Mouse (Mus musculus): ENCODE data around the gene Rere. TPM values are rescaled to one million over a fixed set of nuclear protein-coding genes. Genes with fewer than 3 reads are reported as not detected.

Gene Rere
- polyA plus RNA-seq, 1 experiment from 2014 or later: 5.9 TPM

DNA sequence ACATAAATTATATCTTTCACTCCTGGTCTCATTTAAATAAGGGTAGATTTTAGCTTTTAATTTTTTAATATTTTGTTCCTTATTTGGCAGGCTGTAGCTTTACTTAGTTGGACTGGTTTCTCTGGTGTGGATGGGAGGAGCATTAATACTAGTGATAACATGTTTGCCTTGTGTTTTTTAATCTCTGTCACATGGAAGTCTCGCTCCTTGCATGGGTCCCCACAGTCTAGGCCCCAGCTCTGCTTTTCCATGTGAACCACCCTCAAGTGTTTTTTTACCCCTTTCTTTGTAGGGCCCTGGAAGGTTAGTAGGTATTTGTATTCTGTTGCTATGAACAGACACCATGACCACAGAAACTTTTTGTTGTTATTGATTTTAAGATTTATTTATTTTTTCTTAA lies 238.6 kb downstream of the Rere start:
- DNase-seq (no peak), ATAC-seq (ENCODE audit: low read depth) (no peak)
- WGBS (ENCODE audit: insufficient replicate concordance): 28% methylated on average over 1 of the region's 1 CpGs
- H3K27ac ChIP-seq: peak overlapping the region; percentile 97
- H3K9ac ChIP-seq: no peak overlapping the region
- no peaks in the 10 kb centered on the region for H3K27me3 ChIP-seq
- H3K4me2 ChIP-seq: peak overlapping the region; percentile 29; the same call in 1 of the 2 replicates
- H3K4me1 ChIP-seq (replicated peaks): peaks cover 86% of the 10 kb centered on the region
- H3K4me3 ChIP-seq (replicated peaks): no peak overlapping the region
- 0 out of 2 replicates have a peak, but pooled peaks cover 4% of the 10 kb centered on the region for H3K36me3 ChIP-seq
- no peaks in the 10 kb centered on the region for H3K9me3 ChIP-seq (replicated peaks)

DNA sequence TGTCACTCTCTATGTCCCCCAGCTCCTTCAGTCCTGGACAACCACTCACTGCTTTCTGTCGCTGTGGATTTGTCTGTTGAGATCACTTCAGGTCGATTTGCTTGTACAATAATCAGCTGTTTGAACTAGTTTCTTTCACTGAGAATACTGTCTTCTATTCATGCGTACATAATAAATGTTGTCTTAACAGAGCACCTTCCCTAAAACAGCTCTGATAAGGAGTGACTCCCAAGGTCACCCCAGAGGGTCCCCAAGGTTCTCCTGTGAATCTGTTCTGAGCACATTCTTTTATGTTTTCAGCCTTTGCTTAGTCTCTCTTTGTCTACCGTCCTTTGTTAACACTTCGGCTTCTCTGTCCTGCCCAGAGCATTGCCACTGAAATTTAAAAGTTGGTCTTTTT lies 241.0 kb downstream of the Rere start:
- no peak overlapping the region for H3K4me2 ChIP-seq
- no peak for ATAC-seq (ENCODE audit: low read depth)
- peaks cover 66% of the 10 kb centered on the region for H3K4me1 ChIP-seq (replicated peaks)
- no peaks in the 10 kb centered on the region for H3K9me3 ChIP-seq (replicated peaks)
- no peak for DNase-seq
- WGBS (ENCODE audit: insufficient replicate concordance): 75% methylated on average over 5 of the region's 5 CpGs
- H3K9ac ChIP-seq: no peak overlapping the region
- 0 out of 2 replicates have a peak, but pooled peaks cover 4% of the 10 kb centered on the region for H3K36me3 ChIP-seq
- peak overlapping the region; percentile 89 for H3K27ac ChIP-seq
- no peak overlapping the region for H3K4me3 ChIP-seq (replicated peaks)
- no peaks in the 10 kb centered on the region for H3K27me3 ChIP-seq

DNA sequence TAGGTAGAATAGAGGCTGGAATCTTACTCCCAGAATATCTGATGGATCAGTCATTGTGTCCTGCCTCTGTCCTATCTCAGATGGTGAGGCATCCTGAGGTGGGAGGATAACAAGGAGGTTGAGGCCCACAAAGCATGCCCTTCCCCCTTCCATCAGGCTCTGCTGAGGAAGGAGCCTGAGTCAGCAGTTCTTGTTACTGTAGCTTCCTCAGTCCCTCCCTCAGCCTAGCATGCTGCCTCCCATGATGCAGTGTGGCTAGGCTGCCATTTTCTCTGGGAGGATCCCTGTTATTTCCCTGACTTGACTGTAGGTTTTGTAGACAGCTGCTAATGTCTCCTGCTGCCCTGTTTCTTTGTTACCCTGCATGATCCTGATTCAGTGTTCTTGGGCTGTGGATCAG lies 241.9 kb downstream of the Rere start:
- DNase-seq (peak; percentile 68), ATAC-seq (ENCODE audit: low read depth) (peak; percentile 78)
- 0 out of 2 replicates have a peak, but pooled peaks cover 4% of the 10 kb centered on the region for H3K36me3 ChIP-seq
- H3K27ac ChIP-seq: peak overlapping the region; percentile 89
- peaks cover 57% of the 10 kb centered on the region for H3K4me1 ChIP-seq (replicated peaks)
- H3K4me3 ChIP-seq (replicated peaks): no peak overlapping the region
- H3K27me3 ChIP-seq: no peaks in the 10 kb centered on the region
- H3K9ac ChIP-seq: no peak overlapping the region
- no peaks in the 10 kb centered on the region for H3K9me3 ChIP-seq (replicated peaks)
- 0 out of 2 replicates have a peak overlapping the region, but pooled peaks have one; percentile 1 for H3K4me2 ChIP-seq

DNA sequence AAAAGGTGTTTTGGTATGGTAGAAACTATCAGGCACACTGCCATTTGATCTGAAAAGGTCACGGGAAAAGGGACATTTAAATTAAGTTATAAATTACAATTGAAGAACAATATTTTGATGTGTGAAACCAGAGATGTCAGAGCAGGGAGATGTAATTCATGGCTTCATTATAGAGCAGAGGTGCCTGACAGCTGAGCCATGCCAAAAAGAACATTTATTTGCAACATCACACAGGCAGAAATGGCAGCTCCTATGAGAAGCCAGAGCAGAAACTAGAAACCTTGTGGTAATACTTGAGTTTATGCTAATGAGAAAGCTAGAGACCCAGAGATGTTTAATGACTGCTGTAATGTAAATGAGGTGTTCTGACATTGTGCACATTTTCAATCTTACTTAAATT lies 244.8 kb downstream of the Rere start:
- H3K4me3 ChIP-seq (replicated peaks): no peak overlapping the region
- DNase-seq (no peak), ATAC-seq (ENCODE audit: low read depth) (no peak)
- WGBS (ENCODE audit: insufficient replicate concordance): 68% methylated on average over 1 of the region's 1 CpGs
- no peak overlapping the region for H3K27ac ChIP-seq
- H3K36me3 ChIP-seq: peaks cover 9% of the 10 kb centered on the region
- peaks cover 36% of the 10 kb centered on the region for H3K4me1 ChIP-seq (replicated peaks)
- H3K4me2 ChIP-seq: no peak overlapping the region
- H3K27me3 ChIP-seq: no peaks in the 10 kb centered on the region
- no peak overlapping the region for H3K9ac ChIP-seq
- H3K9me3 ChIP-seq (replicated peaks): no peaks in the 10 kb centered on the region

DNA sequence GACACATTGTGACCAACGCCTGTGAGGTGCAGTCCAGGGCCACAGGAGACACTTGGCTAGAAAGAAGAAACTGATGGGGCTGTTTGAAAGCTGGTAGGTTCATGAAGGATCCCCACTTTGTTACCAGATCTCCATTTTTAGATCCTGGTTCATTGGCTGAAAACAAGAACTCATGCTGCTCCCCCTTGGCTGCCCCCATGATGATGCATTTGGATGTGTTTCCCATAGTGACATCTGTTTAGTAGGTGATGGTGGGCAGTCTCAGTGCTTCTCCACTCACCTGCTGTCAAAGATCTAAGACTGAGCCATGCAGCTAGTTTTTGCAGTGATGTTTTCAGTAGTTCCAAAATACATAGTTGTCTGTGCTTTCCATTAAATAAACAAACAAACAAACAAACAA lies 247.0 kb downstream of the Rere start:
- 85% methylated on average over 1 of the region's 1 CpGs for WGBS (ENCODE audit: insufficient replicate concordance)
- H3K36me3 ChIP-seq: peaks cover 9% of the 10 kb centered on the region

GRCm38 (mm10) chr4:150528846-150529245 lies 247.4 kb downstream of the Rere start:
- no peak overlapping the region for H3K4me3 ChIP-seq (replicated peaks)
- ATAC-seq (ENCODE audit: low read depth) (no peak), DNase-seq (no peak)
- no peak overlapping the region for H3K9ac ChIP-seq
- no peaks in the 10 kb centered on the region for H3K9me3 ChIP-seq (replicated peaks)
- H3K4me1 ChIP-seq (replicated peaks): peaks cover 14% of the 10 kb centered on the region
- H3K27me3 ChIP-seq: no peaks in the 10 kb centered on the region
- no peak overlapping the region for H3K27ac ChIP-seq
- no peak overlapping the region for H3K4me2 ChIP-seq
- WGBS (ENCODE audit: insufficient replicate concordance): 85% methylated on average over 5 of the region's 5 CpGs
- peaks cover 6% of the 10 kb centered on the region for H3K36me3 ChIP-seq

More for the DNA sequence above, 247.0 kb downstream of the Rere start:
- Histone ChIP-seq H3K4me2 (no peak overlapping the region), H3K27ac (no peak overlapping the region), H3K4me3 (replicated peaks) (no peak overlapping the region), H3K4me1 (replicated peaks) (peaks cover 18% of the 10 kb centered on the region), H3K27me3 (no peaks in the 10 kb centered on the region), H3K9me3 (replicated peaks) (no peaks in the 10 kb centered on the region), H3K9ac (no peak overlapping the region)
- DNase-seq (no peak), ATAC-seq (ENCODE audit: low read depth) (no peak)

- ATAC-seq (ENCODE audit: low read depth): no peak
- WGBS (ENCODE audit: insufficient replicate concordance): 77% methylated on average over 7 of the region's 7 CpGs
Measured at GRCm38 (mm10) chr4:150531869-150532268, 250.4 kb downstream of the Rere start.

GRCm38 (mm10) chr4:150536821-150537510 lies 255.5 kb downstream of the Rere start:
- Histone ChIP-seq H3K27ac (no peak overlapping the region), H3K4me1 (replicated peaks) (peaks cover 4% of the 10 kb centered on the region; the same call in 1 of the 2 replicates), H3K4me3 (replicated peaks) (no peak overlapping the region), H3K4me2 (no peak overlapping the region), H3K9ac (no peak overlapping the region), H3K9me3 (replicated peaks) (no peaks in the 10 kb centered on the region), H3K27me3 (no peaks in the 10 kb centered on the region), H3K36me3 (peaks cover 20% of the 10 kb centered on the region)
- 83% methylated on average over 3 of the region's 3 CpGs for WGBS (ENCODE audit: insufficient replicate concordance)
- DNase-seq: no peak
- ATAC-seq (ENCODE audit: low read depth): no peak

More at GRCm38 (mm10) chr4:150531869-150532268, 250.4 kb downstream of the Rere start:
- Histone ChIP-seq H3K9ac (no peak overlapping the region), H3K27me3 (no peaks in the 10 kb centered on the region), H3K4me2 (no peak overlapping the region), H3K9me3 (replicated peaks) (no peaks in the 10 kb centered on the region), H3K36me3 (peaks cover 18% of the 10 kb centered on the region), H3K4me3 (replicated peaks) (no peak overlapping the region), H3K4me1 (replicated peaks) (peaks cover 4% of the 10 kb centered on the region; the same call in 1 of the 2 replicates), H3K27ac (no peak overlapping the region)
- no peak for DNase-seq

GRCm38 (mm10) chr4:150539846-150540245 lies 258.4 kb downstream of the Rere start:
- ATAC-seq (ENCODE audit: low read depth) (no peak), DNase-seq (no peak)
- no peak overlapping the region for H3K27ac ChIP-seq
- no peak overlapping the region for H3K9ac ChIP-seq
- H3K4me2 ChIP-seq: no peak overlapping the region
- no peaks in the 10 kb centered on the region for H3K9me3 ChIP-seq (replicated peaks)
- peaks cover 16% of the 10 kb centered on the region for H3K4me1 ChIP-seq (replicated peaks)
- WGBS (ENCODE audit: insufficient replicate concordance): 95% methylated on average over 1 of the region's 1 CpGs
- peaks cover 19% of the 10 kb centered on the region for H3K36me3 ChIP-seq
- H3K27me3 ChIP-seq: no peaks in the 10 kb centered on the region
- H3K4me3 ChIP-seq (replicated peaks): no peak overlapping the region

DNA sequence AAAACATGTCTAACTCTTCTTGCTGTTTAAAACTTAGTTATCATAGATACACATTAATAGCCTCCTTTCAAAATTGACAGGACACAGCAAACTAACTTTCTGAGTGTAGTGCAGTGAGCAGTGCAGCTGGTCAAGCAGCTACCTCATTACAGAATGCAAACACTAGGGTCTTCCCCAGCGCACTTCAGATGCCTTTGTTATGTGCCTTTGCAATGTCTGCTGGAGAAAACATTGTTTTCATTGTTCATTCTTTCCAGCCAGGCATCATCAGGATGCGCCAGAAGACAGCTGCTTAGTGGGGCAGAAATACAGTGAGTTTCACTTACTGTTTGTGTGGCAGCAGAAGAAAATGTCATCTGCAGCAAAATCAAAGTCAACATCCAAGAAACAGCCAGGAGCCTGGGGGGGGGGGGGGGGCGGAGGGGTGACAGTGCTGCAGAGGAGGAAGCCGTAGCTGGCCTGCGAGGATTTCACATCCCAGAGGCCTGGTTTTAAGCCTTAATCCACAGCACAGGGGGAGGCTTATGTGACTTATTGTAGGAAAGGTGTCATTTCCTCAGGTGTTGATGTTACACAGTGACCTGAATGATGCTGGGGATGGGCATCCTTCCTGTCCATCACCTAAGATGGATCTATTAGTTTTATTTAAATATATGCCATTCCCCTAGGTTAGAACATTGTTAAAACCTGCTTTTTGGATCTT lies 259.1 kb downstream of the Rere start:
- H3K9ac ChIP-seq: no peak overlapping the region
- no peak overlapping the region for H3K27ac ChIP-seq
- H3K9me3 ChIP-seq (replicated peaks): no peaks in the 10 kb centered on the region
- no peak overlapping the region for H3K4me3 ChIP-seq (replicated peaks)
- ATAC-seq (ENCODE audit: low read depth): no peak
- H3K27me3 ChIP-seq: no peaks in the 10 kb centered on the region
- 74% methylated on average over 5 of the region's 5 CpGs for WGBS (ENCODE audit: insufficient replicate concordance)
- peaks cover 14% of the 10 kb centered on the region for H3K36me3 ChIP-seq
- H3K4me1 ChIP-seq (replicated peaks): peaks cover 22% of the 10 kb centered on the region
- H3K4me2 ChIP-seq: no peak overlapping the region
- no peak for DNase-seq

DNA sequence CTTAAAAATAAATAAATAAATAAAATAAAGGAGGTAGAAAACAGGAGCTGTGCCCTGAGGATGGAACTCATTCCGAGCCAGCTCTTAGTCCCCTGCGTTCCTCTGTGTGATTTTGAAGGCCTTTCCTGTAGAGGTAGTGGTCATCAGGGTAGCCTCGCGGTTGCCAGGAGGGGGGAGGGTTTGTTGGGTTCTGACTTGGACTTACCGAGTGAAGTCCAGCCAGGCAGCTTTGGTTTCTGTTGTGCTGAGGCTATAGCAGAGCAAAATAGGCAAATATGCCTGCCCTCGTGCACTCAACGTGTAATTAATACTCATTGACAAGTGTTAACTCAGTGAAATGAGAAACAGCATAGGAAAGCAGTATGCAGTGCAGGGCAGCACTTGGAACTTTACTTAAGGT lies 262.8 kb downstream of the Rere start:
- Histone ChIP-seq H3K4me1 (replicated peaks) (peaks cover 36% of the 10 kb centered on the region), H3K4me3 (replicated peaks) (no peak overlapping the region), H3K9ac (no peak overlapping the region), H3K4me2 (peak overlapping the region; percentile 52), H3K9me3 (replicated peaks) (no peaks in the 10 kb centered on the region), H3K27ac (peak overlapping the region; percentile 68), H3K36me3 (peaks cover 17% of the 10 kb centered on the region; the same call in 1 of the 2 replicates), H3K27me3 (no peaks in the 10 kb centered on the region)
- ATAC-seq (ENCODE audit: low read depth): peak; percentile 27
- DNase-seq: no peak
- WGBS (ENCODE audit: insufficient replicate concordance): 42% methylated on average over 7 of the region's 7 CpGs

All from liver, embryonic 13.5 days (tissue).